Mouse (Mus musculus): ENCODE results near the gene Iqschfp. TPM values are rescaled to one million over a fixed set of nuclear protein-coding genes. Genes with fewer than 3 reads are reported as not detected.

Gene Iqschfp
- polyA plus RNA-seq, 1 experiment from 2014 or later, result 0.38 TPM

GRCm38 (mm10) chr3:68608848-68609497, 716.9 kb downstream of the Iqschfp start:
- 91% methylated on average over 19 of the region's 19 CpGs for WGBS

GRCm38 (mm10) chr3:68610011-68610410, 718.0 kb downstream of the Iqschfp start:
- no peak for DNase-seq (ENCODE audit: extremely low spot score, low spot score)
- Histone ChIP-seq H3K4me1 (peaks cover 19% of the 10 kb centered on the region), H3K27ac (no peak overlapping the region), H3K36me3 (replicated peaks) (peaks cover 4% of the 10 kb centered on the region), H3K4me3 (no peak overlapping the region), H3K27me3 (ENCODE audit: poor library complexity, severe bottlenecking) (no peaks in the 10 kb centered on the region), H3K9me3 (no peaks in the 10 kb centered on the region)
- 92% methylated on average over 6 of the region's 6 CpGs for WGBS

More at GRCm38 (mm10) chr3:68608848-68609497, 716.9 kb downstream of the Iqschfp start:
- DNase-seq (ENCODE audit: extremely low spot score, low spot score), result no peak
- Histone ChIP-seq H3K36me3 (replicated peaks) (peaks cover 4% of the 10 kb centered on the region), H3K9me3 (no peaks in the 10 kb centered on the region), H3K4me3 (no peak overlapping the region), H3K27me3 (ENCODE audit: poor library complexity, severe bottlenecking) (no peaks in the 10 kb centered on the region), H3K4me1 (peaks cover 11% of the 10 kb centered on the region), H3K27ac (no peak overlapping the region)

GRCm38 (mm10) chr3:68610598-68611261, 718.7 kb downstream of the Iqschfp start:
- no peak for DNase-seq (ENCODE audit: extremely low spot score, low spot score)
- H3K27me3 ChIP-seq (ENCODE audit: poor library complexity, severe bottlenecking), result no peaks in the 10 kb centered on the region
- 92% methylated on average over 11 of the region's 11 CpGs for WGBS
- H3K27ac ChIP-seq, result no peak overlapping the region
- H3K4me1 ChIP-seq, result peaks cover 20% of the 10 kb centered on the region
- H3K9me3 ChIP-seq, result no peaks in the 10 kb centered on the region
- no peak overlapping the region for H3K4me3 ChIP-seq
- H3K36me3 ChIP-seq (replicated peaks), result peaks cover 4% of the 10 kb centered on the region

GRCm38 (mm10) chr3:68615042-68615810, 723.2 kb downstream of the Iqschfp start:
- no peak for DNase-seq (ENCODE audit: extremely low spot score, low spot score)
- H3K36me3 ChIP-seq (replicated peaks), result peaks cover 27% of the 10 kb centered on the region
- H3K4me1 ChIP-seq, result peaks cover 22% of the 10 kb centered on the region
- H3K4me3 ChIP-seq, result no peak overlapping the region
- 76% methylated on average over 10 of the region's 10 CpGs for WGBS
- H3K27ac ChIP-seq, result no peak overlapping the region
- H3K27me3 ChIP-seq (ENCODE audit: poor library complexity, severe bottlenecking), result no peaks in the 10 kb centered on the region
- no peaks in the 10 kb centered on the region for H3K9me3 ChIP-seq

- peaks cover 38% of the 10 kb centered on the region for H3K36me3 ChIP-seq (replicated peaks)
- 94% methylated on average over 12 of the region's 12 CpGs for WGBS
- no peak overlapping the region for H3K27ac ChIP-seq
- no peak for DNase-seq (ENCODE audit: extremely low spot score, low spot score)
- peaks cover 22% of the 10 kb centered on the region for H3K4me1 ChIP-seq
- H3K9me3 ChIP-seq, result no peaks in the 10 kb centered on the region
- H3K27me3 ChIP-seq (ENCODE audit: poor library complexity, severe bottlenecking), result no peaks in the 10 kb centered on the region
- H3K4me3 ChIP-seq, result no peak overlapping the region
Observed at GRCm38 (mm10) chr3:68616363-68616762, 724.3 kb downstream of the Iqschfp start.

- H3K36me3 ChIP-seq (replicated peaks), result peaks cover 49% of the 10 kb centered on the region
- DNase-seq (ENCODE audit: extremely low spot score, low spot score), result no peak
- WGBS, result 94% methylated on average over 10 of the region's 10 CpGs
- H3K4me1 ChIP-seq, result peaks cover 22% of the 10 kb centered on the region
- H3K27me3 ChIP-seq (ENCODE audit: poor library complexity, severe bottlenecking), result no peaks in the 10 kb centered on the region
- H3K9me3 ChIP-seq, result no peaks in the 10 kb centered on the region
- H3K27ac ChIP-seq, result no peak overlapping the region
- H3K4me3 ChIP-seq, result no peak overlapping the region
Observed at GRCm38 (mm10) chr3:68617708-68618107, 725.7 kb downstream of the Iqschfp start.

- H3K27me3 ChIP-seq (ENCODE audit: poor library complexity, severe bottlenecking), result no peaks in the 10 kb centered on the region
- 84% methylated on average over 5 of the region's 5 CpGs for WGBS
- H3K4me3 ChIP-seq, result no peak overlapping the region
- DNase-seq (ENCODE audit: extremely low spot score, low spot score), result no peak
- H3K9me3 ChIP-seq, result no peaks in the 10 kb centered on the region
- H3K4me1 ChIP-seq, result peaks cover 12% of the 10 kb centered on the region
- no peak overlapping the region for H3K27ac ChIP-seq
- peaks cover 60% of the 10 kb centered on the region for H3K36me3 ChIP-seq (replicated peaks)
Observed at GRCm38 (mm10) chr3:68619097-68619496, 727.1 kb downstream of the Iqschfp start.

GRCm38 (mm10) chr3:68621971-68622370, 729.9 kb downstream of the Iqschfp start:
- H3K27me3 ChIP-seq (ENCODE audit: poor library complexity, severe bottlenecking), result no peaks in the 10 kb centered on the region
- peaks cover 83% of the 10 kb centered on the region for H3K36me3 ChIP-seq (replicated peaks)
- no peak for DNase-seq (ENCODE audit: extremely low spot score, low spot score)
- H3K27ac ChIP-seq, result no peak overlapping the region
- no peaks in the 10 kb centered on the region for H3K9me3 ChIP-seq
- H3K4me3 ChIP-seq, result no peak overlapping the region
- 0 out of 2 replicates have a peak, but pooled peaks cover 2% of the 10 kb centered on the region for H3K4me1 ChIP-seq
- 94% methylated on average over 3 of the region's 3 CpGs for WGBS

- peaks cover 82% of the 10 kb centered on the region for H3K36me3 ChIP-seq (replicated peaks)
- no peak overlapping the region for H3K4me3 ChIP-seq
- 88% methylated on average over 5 of the region's 5 CpGs for WGBS
- no peak for DNase-seq (ENCODE audit: extremely low spot score, low spot score)
- H3K9me3 ChIP-seq, result no peaks in the 10 kb centered on the region
- no peak overlapping the region for H3K27ac ChIP-seq
- H3K27me3 ChIP-seq (ENCODE audit: poor library complexity, severe bottlenecking), result no peaks in the 10 kb centered on the region
- H3K4me1 ChIP-seq, result 0 out of 2 replicates have a peak, but pooled peaks cover 2% of the 10 kb centered on the region
Observed at GRCm38 (mm10) chr3:68623036-68623435, 731.0 kb downstream of the Iqschfp start.

GRCm38 (mm10) chr3:68624471-68624870, 732.4 kb downstream of the Iqschfp start:
- DNase-seq (ENCODE audit: extremely low spot score, low spot score), result no peak
- peaks cover 69% of the 10 kb centered on the region for H3K36me3 ChIP-seq (replicated peaks)
- H3K27me3 ChIP-seq (ENCODE audit: poor library complexity, severe bottlenecking), result no peaks in the 10 kb centered on the region
- WGBS, result 92% methylated on average over 6 of the region's 6 CpGs
- no peaks in the 10 kb centered on the region for H3K4me1 ChIP-seq
- no peak overlapping the region for H3K4me3 ChIP-seq
- no peak overlapping the region for H3K27ac ChIP-seq
- H3K9me3 ChIP-seq, result no peaks in the 10 kb centered on the region

- Histone ChIP-seq H3K9me3 (no peaks in the 10 kb centered on the region), H3K27ac (no peak overlapping the region), H3K4me3 (no peak overlapping the region), H3K36me3 (replicated peaks) (peaks cover 26% of the 10 kb centered on the region), H3K27me3 (ENCODE audit: poor library complexity, severe bottlenecking) (no peaks in the 10 kb centered on the region), H3K4me1 (no peaks in the 10 kb centered on the region)
- DNase-seq (ENCODE audit: extremely low spot score, low spot score), result no peak
- 83% methylated on average over 4 of the region's 4 CpGs for WGBS
Observed at GRCm38 (mm10) chr3:68630261-68630660, 738.2 kb downstream of the Iqschfp start.

- WGBS, result 79% methylated on average over 3 of the region's 3 CpGs
- no peak overlapping the region for H3K27ac ChIP-seq
Observed at GRCm38 (mm10) chr3:68630821-68631220, 738.8 kb downstream of the Iqschfp start.

GRCm38 (mm10) chr3:68632714-68633113, 740.7 kb downstream of the Iqschfp start:
- Histone ChIP-seq H3K27me3 (ENCODE audit: poor library complexity, severe bottlenecking) (no peaks in the 10 kb centered on the region), H3K4me1 (peaks cover 4% of the 10 kb centered on the region), H3K9me3 (no peaks in the 10 kb centered on the region), H3K4me3 (no peak overlapping the region), H3K36me3 (replicated peaks) (peaks cover 4% of the 10 kb centered on the region), H3K27ac (no peak overlapping the region)
- no peak for DNase-seq (ENCODE audit: extremely low spot score, low spot score)
- WGBS, result 88% methylated on average over 3 of the region's 3 CpGs

More at GRCm38 (mm10) chr3:68630821-68631220, 738.8 kb downstream of the Iqschfp start:
- Histone ChIP-seq H3K9me3 (no peaks in the 10 kb centered on the region), H3K27me3 (ENCODE audit: poor library complexity, severe bottlenecking) (no peaks in the 10 kb centered on the region), H3K4me1 (no peaks in the 10 kb centered on the region), H3K36me3 (replicated peaks) (peaks cover 21% of the 10 kb centered on the region), H3K4me3 (no peak overlapping the region)
- DNase-seq (ENCODE audit: extremely low spot score, low spot score), result no peak

All from forebrain, embryonic 10.5 days (tissue).